Mouse (Mus musculus) kidney, postnatal 0 days (tissue): Measurements from ENCODE around the gene Hsd17b14. TPM values are rescaled to one million over a fixed set of nuclear protein-coding genes. Genes with fewer than 3 reads are reported as not detected.
A peak's percentile ranks its signal among the peaks of the same experiment; 100 is the strongest.

Experiments
- ATAC-seq: fragments of 200-750 bp; cut with Nextera tagmentation; replicated peaks from 2 replicates; pipeline ENCODE4 v1.8.0; 2017; ENCODE audit warnings: low read depth, moderate number of reproducible peaks, moderate TSS enrichment, moderate library complexity; ENCODE audit not compliant: low FRiP score
- DNase-seq: peaks from one replicate; pipeline ENCODE4 v3.0.0-alpha.2; 2016; ENCODE audit warnings: low spot score
- H3K27ac ChIP-seq: fragments of 300-500 bp; sonication (generic); 2 replicates; pipeline ENCODE4 v1.5.1; 2014; ENCODE audit warnings: mild to moderate bottlenecking
- H3K27me3 ChIP-seq: fragments of 300-500 bp; sonication (generic); 2 replicates; pipeline ENCODE4 v1.6.1; 2014; ENCODE audit warnings: low read length, mixed read lengths; ENCODE audit not compliant: insufficient read depth
- H3K36me3 ChIP-seq: fragments of 300-500 bp; sonication (generic); 2 replicates; pipeline ENCODE4 v1.6.1; 2014; ENCODE audit warnings: low read length, mixed read lengths; ENCODE audit not compliant: insufficient read depth
- H3K4me1 ChIP-seq: fragments of 300-500 bp; sonication (generic); replicated peaks from 2 replicates; pipeline ENCODE4 v1.6.1; 2014; ENCODE audit warnings: antibody characterized with exemption, low read length, mixed read lengths; ENCODE audit not compliant: insufficient read depth
- H3K4me2 ChIP-seq: fragments of 300-500 bp; sonication (generic); 2 replicates; pipeline ENCODE4 v1.6.1; 2014; ENCODE audit warnings: mild to moderate bottlenecking, low read length, moderate library complexity, mixed read lengths
- H3K4me3 ChIP-seq: fragments of 300-500 bp; sonication (generic); replicated peaks from 2 replicates; pipeline ENCODE4 v1.5.1; 2014; ENCODE audit warnings: low read depth, low read length
- H3K9ac ChIP-seq: fragments of 300-500 bp; sonication (generic); 2 replicates; pipeline ENCODE4 v1.6.1; 2014; ENCODE audit warnings: low read depth, low read length
- H3K9me3 ChIP-seq: fragments of 300-500 bp; sonication (generic); replicated peaks from 2 replicates; pipeline ENCODE4 v1.6.1; 2016; ENCODE audit warnings: low read length, inconsistent platforms, mixed read lengths
- CTCF ChIP-seq: IDR thresholded peaks from 2 replicates; pipeline ENCODE4 v1.5.1; 2016; ENCODE audit warnings: antibody characterized with exemption, low read depth, mild to moderate bottlenecking, moderate library complexity
- WGBS: fragments of 180-500 bp; shearing (Covaris S2); extraction: QIAGEN DNeasy Blood & Tissue Kit; methylation state at CpG from one replicate; pipeline ENCODE4 v1.1.7; 2014; 5-methylcytosine and 5-hydroxymethylcytosine counted together
- polyA plus RNA-seq: library from polyadenylated mRNA; unstranded; fragments of >200 nt; fragmentation: Nextera tagmentation; extraction: Ambion mirVana; gene quantifications from 2 replicates; pipeline ENCODE4 v1.2.1, GENCODE M21; 2015

Hsd17b14 gene
- polyA plus RNA-seq, 1 experiment from 2014 or later: 20.5 TPM

GRCm38 (mm10) chr7:45551512-45551883 lies 3.2 kb upstream of the Hsd17b14 start:
- Histone ChIP-seq H3K27me3 (no peaks in the 10 kb centered on the region), H3K36me3 (no peaks in the 10 kb centered on the region), H3K4me1 (no peaks in the 10 kb centered on the region), H3K4me2 (no peak overlapping the region), H3K4me3 (no peak overlapping the region), H3K27ac (no peak overlapping the region), H3K9me3 (no peaks in the 10 kb centered on the region), H3K9ac (no peak overlapping the region)
- DNase-seq (no peak), ATAC-seq (no peak)
- 85% methylated on average over 8 of the region's 8 CpGs for WGBS
- no peak for TF ChIP-seq CTCF

GRCm38 (mm10) chr7:45553519-45553918 lies 1.2 kb upstream of the Hsd17b14 start:
- Histone ChIP-seq H3K4me2 (no peak overlapping the region), H3K36me3 (no peaks in the 10 kb centered on the region), H3K9ac (no peak overlapping the region), H3K27ac (peak overlapping the region; percentile 36; the same call in 1 of the 2 replicates), H3K9me3 (no peaks in the 10 kb centered on the region), H3K4me3 (no peak overlapping the region), H3K27me3 (no peaks in the 10 kb centered on the region), H3K4me1 (no peaks in the 10 kb centered on the region)
- no peak for ATAC-seq
- WGBS: 72% methylated on average over 8 of the region's 8 CpGs
- TF ChIP-seq CTCF: no peak
- DNase-seq: no peak

- no peak for ATAC-seq
- WGBS: 97% methylated on average over 2 of the region's 2 CpGs
- Histone ChIP-seq H3K9ac (no peak overlapping the region), H3K27me3 (no peaks in the 10 kb centered on the region), H3K4me2 (no peak overlapping the region), H3K36me3 (no peaks in the 10 kb centered on the region), H3K9me3 (no peaks in the 10 kb centered on the region), H3K4me3 (no peak overlapping the region), H3K27ac (peak overlapping the region; percentile 36; the same call in 1 of the 2 replicates), H3K4me1 (no peaks in the 10 kb centered on the region)
- no peak for DNase-seq
- no peak for TF ChIP-seq CTCF
Observed at GRCm38 (mm10) chr7:45553990-45554389, 703 bp upstream of the Hsd17b14 start.

- WGBS: 22% methylated on average over 8 of the region's 8 CpGs
- TF ChIP-seq CTCF: peak; percentile 89
- no peak for ATAC-seq
- Histone ChIP-seq H3K27me3 (no peaks in the 10 kb centered on the region), H3K9me3 (no peaks in the 10 kb centered on the region), H3K4me2 (no peak overlapping the region), H3K36me3 (no peaks in the 10 kb centered on the region), H3K9ac (no peak overlapping the region), H3K4me1 (0 out of 2 replicates have a peak, but pooled peaks cover under 1% of the 10 kb centered on the region), H3K4me3 (no peak overlapping the region), H3K27ac (no peak overlapping the region; the same call in 1 of the 2 replicates)
- peak; percentile 86 for DNase-seq
Observed at GRCm38 (mm10) chr7:45555787-45556186, 1.1 kb downstream of the Hsd17b14 start.

GRCm38 (mm10) chr7:45558907-45559306 lies 4.2 kb downstream of the Hsd17b14 start:
- 46% methylated on average over 6 of the region's 6 CpGs for WGBS
- DNase-seq (no peak), ATAC-seq (no peak)
- Histone ChIP-seq H3K27ac (no peak overlapping the region), H3K9ac (no peak overlapping the region), H3K27me3 (no peaks in the 10 kb centered on the region), H3K9me3 (no peaks in the 10 kb centered on the region), H3K4me3 (no peak overlapping the region), H3K4me1 (peaks cover 8% of the 10 kb centered on the region; the same call in 1 of the 2 replicates), H3K4me2 (no peak overlapping the region), H3K36me3 (no peaks in the 10 kb centered on the region)
- no peak for TF ChIP-seq CTCF

GRCm38 (mm10) chr7:45560241-45560640 lies 5.5 kb downstream of the Hsd17b14 start:
- no peak for TF ChIP-seq CTCF

More at GRCm38 (mm10) chr7:45560241-45560640, 5.5 kb downstream of the Hsd17b14 start:
- Histone ChIP-seq H3K4me2 (no peak overlapping the region), H3K4me1 (peaks cover 8% of the 10 kb centered on the region; the same call in 1 of the 2 replicates), H3K9ac (no peak overlapping the region), H3K36me3 (no peaks in the 10 kb centered on the region), H3K9me3 (no peaks in the 10 kb centered on the region), H3K4me3 (no peak overlapping the region), H3K27ac (no peak overlapping the region), H3K27me3 (no peaks in the 10 kb centered on the region)
- 80% methylated on average over 7 of the region's 7 CpGs for WGBS
- DNase-seq: no peak
- no peak for ATAC-seq
